Mouse (Mus musculus) kidney, postnatal 14 days (tissue): ENCODE measurements around the gene Rab40c.

Experiments
- DNase-seq: peaks from one replicate; pipeline ENCODE4 v3.0.0; 2022; ENCODE audit warnings: mixed read lengths

Gene Rab40c

DNA sequence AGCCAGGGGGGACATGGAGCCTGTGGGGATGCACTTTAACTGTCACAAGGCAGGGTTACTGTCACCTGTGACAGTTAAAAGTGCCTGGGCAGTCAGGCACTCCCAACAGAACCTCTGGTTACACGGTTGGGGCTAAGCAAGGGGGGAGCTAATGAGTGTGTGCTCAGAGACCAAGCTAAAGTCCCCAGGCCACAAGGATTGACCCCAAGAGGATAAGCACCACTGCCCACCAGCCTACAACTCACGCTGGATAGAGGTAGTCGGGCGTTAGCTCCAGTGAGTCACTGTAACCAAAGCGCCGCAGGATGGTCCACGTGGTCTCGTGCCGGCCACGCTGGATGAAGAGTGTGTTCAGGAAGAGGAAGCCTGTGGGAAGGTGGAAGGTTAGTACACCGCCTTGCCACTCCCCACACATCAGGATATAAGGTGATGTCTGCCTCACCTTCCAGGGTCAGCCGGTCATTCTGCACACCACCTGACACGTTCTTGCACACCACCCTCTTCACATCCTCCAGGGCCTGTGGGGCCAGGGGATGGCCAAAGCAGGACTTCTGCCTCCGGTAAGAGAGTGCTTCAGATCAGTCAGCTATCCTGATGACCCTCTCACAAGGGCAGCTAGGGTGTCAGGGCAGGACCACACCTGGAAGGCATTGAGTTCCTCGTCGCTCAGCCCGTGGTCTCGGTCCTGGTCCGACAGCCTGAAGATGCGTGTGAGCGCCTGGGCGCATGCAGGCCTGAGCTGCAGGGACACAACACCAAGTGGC lies 78.2 kb downstream of the Rab40c start, which contains the start of gene Gm20683:
Gene Gm20683, minus strand, starts transcription at position 647 of the 764 bp plus-strand sequence.
- DNase-seq = no peak

DNA sequence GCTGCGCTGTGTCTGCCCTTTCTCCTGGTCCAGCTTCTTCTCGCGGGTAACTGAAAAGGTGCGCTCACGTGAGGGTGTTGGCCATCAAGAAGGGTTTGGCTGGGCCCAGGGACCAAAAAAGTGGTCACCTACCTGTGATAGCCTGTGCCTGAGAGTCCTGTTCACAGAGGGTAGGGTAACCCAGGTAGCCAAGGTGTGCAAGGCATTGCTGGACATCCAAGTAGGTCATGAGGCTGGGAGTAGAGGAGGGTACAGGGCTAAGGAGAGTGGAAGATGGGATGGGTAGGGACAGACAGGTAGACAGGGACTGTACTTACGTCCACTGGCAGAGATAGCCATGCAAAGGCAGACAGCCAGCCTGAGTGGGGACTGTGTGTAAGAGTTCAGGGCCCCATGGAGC lies 79.0 kb downstream of the Rab40c start:
- DNase-seq = no peak

DNA sequence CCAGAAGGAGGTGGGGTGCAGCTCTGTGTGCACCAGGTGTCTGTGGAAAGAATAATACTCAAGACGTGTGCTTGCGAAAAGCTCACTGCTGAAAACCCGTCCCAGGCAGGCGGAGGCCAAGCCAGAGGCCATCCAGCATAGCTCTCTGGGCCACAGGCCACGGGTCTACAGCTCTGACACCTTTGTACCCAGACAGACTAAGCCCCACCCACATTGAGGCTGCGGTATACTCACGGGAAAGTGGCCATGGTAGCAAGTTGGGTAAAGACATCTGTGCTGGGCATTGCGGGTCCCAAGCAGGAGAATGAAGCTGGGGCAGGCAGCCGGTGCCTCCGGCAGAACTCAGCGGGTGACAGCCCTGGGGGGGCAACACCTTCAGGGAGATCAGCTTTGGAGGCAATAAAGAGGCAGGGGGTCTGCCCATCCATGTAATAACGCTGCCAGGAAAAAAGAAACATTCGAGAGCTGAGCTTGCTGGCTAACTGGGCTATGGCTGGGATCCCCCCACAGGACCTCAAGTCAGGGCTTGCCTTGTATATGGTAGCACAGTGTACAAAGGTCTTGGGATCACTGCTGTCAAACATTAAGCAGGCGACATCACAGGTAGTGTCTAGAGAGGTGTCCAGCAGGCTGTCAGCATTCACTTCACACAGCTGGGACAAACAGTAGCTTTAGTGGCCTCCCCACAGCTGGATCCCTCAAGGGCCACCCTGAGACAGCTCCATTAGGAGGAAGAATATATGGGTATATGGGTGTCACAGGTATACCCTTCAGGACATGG lies 79.9 kb downstream of the Rab40c start:
- DNase-seq = peak; percentile 64

DNA sequence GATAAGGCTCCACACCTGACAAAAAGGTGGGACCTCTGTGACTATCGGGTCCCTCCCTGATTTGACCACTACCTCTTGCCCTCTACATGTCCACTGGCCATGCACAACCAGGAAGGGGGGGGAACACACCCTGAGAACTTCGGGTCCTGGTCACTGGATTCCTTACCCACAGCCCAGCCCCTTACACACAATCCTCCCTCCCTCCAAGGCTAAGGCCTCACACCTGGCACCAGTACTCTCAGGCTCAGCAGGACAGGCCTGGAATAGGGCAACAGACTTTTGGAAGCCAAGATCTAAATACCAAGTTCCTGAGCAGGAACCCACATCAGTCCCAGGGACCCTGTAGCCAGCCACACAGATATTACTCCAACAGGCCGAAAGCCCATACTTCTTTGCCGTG lies 80.6 kb downstream of the Rab40c start:
- DNase-seq = no peak

DNA sequence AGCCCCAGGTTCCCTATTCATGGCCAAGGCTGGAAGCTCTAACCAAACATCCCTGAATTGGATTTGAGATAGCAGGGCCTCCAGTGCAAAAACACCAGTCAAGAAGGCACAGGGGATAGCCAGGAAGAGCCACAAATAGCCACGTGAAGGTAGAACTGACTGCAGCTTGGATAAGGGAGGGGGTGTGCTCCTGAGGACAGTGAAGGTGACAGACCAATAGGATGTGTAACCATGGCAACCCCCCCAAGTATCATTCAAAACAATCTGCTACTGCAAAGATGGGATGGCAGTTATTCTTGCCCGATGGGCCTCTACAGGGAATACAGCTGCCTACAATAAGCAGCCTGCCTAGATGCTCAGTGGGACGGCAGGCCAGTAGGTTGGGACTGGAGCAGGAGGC lies 82.0 kb downstream of the Rab40c start:
- DNase-seq = no peak

DNA sequence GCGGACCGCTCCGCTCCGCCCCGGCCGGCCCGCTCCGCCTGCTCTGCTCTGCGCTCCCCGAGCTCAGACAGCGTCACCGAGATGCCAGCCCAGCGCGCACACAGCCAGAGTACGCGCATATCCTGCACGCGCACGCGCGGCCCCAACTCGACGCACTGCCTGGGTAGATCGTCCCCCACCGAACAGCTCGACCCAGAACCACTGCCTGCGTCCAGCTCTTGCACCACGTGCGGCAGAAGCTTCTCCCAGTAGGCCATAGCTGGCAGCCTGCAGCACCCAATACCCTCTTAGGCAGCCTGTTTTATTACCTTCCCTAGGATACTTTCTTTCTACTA lies 82.5 kb downstream of the Rab40c start, which contains the start of gene Rhbdl1:
Gene Rhbdl1, minus strand, starts transcription at position 220 of the 335 bp plus-strand sequence.
- DNase-seq = peak; percentile 85

DNA sequence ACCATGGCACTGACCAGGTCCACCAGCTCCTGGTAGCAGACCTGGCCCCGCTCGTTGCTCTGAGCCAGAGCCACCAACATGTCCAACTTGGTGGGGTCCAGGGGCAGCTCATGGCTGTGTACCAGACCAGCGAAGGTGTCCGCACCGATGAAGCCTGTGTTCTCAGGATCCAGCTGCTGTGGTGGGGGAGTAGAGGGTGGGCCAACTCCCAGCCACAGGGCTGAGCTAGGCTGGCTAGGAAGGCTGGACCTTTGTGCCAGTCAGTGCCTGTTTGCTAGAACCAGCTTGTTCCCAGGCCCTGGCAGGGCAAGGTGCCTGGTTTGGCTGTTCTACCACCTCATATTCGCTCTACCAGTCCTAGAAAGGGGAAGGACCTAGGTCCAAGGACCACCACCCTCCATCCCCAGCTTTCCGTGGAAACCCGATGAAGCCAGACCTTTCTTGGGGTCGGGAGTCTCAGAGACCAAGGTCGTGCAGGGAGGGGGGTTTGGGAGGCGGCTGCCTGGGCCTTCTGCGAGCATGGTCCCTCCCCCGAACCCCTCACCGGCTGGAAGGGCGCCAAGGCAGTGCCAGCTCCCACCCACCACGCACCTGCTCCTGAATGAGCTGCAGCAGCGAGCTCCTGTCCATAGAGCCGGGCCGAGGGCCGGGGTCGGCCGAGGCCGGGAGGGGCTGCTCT lies 83.0 kb downstream of the Rab40c start:
- DNase-seq = peak; percentile 64

DNA sequence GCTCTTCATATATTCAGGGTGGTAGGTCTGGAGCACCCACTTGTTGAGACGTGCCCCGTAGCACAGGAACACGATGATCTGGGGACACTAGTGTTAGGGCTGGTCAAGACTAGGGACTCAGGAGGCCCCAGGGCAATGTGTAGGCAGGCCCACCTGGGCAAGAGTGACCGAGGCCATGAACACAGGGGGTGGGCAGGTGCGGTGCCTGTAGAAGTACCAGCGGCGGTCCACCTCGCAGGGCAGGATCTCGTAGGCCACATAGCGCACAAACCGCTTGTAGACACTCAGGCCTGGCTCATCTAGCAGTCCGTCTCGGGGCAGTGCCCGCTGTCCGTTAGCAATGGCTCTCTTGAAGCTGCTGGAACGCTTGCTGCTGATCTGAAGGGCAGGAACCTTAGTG lies 83.7 kb downstream of the Rab40c start:
- DNase-seq = no peak

DNA sequence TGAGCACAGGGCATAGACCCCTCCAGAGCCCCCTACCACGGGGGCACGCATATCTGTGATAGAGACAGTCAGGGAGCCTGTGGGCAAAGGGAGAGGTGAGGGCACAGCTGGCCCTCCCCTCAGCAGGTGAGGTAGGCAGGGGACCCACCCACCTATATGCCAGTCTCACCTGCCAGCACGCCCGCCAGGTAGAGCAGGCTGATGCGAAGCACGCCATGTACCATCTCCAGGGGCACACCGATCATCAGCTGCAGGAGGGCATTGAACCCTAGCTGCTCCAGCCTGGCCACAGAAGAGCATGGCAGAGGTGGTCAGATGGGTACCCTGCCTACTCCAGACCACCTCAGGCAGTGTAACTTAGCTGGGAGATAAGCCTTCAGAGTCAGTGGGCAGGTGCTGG lies 84.2 kb downstream of the Rab40c start:
- no peak for DNase-seq

DNA sequence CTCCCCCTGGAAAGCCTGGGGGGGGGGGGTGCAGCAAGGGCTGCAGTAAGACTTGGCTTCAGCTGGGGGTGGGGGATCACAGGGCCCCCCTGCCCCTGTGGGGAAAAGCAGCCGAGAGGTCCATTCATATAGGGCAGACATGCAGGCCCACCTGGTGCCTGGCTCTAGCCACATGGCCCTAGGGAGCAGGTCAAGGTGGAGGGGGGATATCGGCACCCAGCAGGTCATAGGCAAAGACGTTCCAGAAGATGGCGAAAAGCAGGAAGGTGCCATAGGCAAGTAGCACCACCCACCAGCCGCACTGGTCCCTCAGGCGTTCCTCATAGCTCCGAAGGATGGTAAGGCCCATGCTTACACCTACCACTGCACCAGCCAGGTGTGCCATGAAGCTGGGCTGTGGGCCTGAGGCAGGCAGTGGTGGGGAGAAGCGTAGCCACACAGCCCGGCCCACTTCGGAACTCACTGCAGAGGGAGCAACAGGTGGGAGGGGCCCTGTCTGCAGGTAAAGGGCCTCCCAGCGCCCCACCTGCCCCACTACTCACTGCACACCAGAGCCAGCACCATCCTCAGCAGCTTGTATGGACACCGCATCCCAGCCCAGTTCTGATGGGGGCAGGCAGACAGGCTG lies 84.8 kb downstream of the Rab40c start:
- no peak for DNase-seq

DNA sequence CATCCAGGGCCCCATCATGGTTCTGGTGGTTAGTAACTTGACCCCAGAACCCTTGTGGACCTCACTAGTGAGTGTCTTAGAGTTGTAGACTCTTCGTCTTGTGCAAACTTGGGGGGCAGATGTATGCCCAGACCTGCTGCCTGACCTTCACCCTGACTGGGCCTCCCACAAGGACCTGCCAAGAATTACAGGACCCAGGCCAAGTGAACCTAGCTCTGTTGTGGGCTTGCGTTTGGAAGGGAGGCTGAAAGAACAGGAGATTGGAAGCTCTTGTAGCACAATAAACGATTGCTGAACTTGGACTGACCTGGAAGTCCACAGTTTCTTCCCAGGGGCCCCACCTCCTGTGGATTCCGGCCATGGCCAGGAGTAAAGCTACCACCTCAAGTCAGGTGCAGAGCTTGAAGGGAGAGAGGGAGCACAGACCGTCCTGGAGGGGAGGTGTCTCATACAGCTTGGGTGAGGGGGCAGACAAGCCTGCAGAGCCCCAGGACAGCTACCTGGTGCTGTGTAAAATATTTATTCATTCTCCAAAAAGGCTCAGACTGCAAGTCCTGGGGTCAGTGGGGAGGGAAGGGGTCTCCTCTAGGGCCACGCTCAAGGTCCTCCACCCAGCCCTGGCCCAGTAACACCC lies 85.4 kb downstream of the Rab40c start:
- peak; percentile 73 for DNase-seq

DNA sequence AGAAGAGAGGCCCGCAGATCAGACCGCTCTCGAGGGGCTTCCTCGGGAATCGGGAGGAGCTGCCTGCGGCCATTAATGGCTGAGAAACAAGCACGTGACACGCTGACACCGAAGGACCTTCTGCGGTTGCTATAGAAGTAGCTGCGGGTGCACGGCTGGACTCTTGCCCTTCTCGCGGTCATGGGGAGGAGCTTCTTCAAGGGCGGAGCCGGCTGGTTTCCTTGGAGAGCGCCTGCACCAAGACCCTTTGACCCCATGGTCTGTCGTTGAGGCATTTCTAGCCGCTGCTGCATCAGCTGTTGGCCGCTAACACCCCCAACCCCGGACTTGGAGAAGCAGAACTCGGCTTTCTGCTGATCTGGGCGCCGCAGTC lies 86.2 kb downstream of the Rab40c start, which contains the start of gene Stub1:
Gene Stub1, minus strand, starts transcription at position 114 of the 373 bp plus-strand sequence.
- DNase-seq = peak; percentile 97

DNA sequence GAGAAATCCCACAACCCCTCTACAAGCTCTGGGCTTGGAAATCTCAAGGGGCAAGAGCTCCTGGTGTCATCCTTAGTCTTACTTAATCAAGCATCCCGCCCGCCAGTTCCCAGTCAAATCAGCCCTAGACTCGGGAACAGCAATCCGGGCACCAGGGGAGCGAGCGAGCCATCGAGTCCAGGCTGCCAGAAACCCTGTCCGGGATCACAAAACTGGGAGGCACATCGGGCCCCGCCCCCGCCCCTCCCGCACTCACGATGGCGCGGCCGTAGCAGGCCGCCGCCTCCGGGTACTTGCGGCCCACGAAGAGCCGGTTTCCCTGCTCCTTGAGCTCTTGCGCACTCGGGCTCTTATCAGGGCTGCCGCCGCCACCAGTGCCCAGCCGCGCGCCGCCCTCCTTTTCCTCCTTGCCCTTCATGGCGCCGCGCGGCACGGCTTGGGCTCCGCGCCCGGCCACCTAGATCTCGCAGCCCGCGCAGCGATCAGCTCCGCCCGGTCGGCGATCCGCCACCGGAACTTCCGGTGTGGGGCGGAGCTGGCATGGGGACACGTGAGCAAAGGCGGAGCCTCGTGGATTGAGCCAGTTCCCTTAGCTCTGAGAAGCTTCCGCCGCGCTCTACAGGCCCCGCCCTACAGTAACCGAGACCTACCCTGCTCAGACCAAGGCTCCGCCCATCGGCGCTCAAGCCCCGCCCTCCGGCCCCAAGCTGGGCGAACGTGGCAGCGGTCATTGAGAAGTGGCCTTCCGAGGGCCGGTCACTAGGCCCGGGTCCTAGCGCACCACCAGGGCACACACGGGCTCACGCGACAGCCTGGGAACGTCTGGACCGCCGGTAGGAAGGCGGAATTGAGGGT lies 86.9 kb downstream of the Rab40c start:
- peak; percentile 100 for DNase-seq
